Mouse (Mus musculus): ENCODE measurements around the gene Slc12a3.

DNA sequence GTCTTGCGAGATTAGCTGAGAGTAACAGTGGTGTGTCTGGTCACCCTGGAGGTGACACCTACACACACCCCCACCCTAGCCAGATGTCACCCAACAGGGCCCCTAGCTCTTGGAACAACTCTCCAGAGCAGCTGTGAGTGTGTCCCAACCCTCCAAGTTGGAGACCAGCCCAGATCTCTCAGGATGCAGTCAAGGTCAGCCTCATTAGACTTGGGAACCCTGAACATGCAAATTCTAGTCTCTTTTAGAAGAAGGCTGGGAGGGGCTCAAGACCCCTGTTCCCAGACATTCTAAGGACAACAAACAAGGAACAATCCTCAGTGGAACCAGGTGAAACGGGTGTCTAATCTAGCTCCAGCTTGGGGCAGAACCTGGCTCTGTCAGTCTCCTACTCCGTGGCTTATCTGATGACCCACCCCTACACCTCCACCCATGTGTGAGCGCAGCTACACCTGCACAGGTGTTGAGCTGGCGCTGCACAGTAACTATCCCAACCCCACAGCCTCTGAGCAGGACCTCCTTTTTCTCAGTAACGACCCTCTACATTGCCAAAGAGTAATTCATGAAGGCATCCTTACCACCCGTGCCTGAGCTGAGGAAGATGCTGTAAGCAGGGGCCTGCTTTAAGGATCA, 33.7 kb downstream of the Slc12a3 start:
- no peak for TF ChIP-seq CTCF (IDR thresholded peaks at IDR 0.05; ENCODE audit: low read depth)
- TF ChIP-seq EP300 (optimal IDR thresholded peaks at IDR 0.05): peak; percentile 24

Data from stomach, postnatal 0 days (tissue).